Mouse (Mus musculus) embryonic facial prominence, embryonic 13.5 days (tissue): ENCODE results near the gene March1. TPM values are rescaled to one million over a fixed set of nuclear protein-coding genes. Genes with fewer than 3 reads are reported as not detected.
"Not testable (repeated sequence)": the region's sequence is repeated elsewhere in the genome, so short reads cannot be mapped to it uniquely, and the experiment has no call there.

Source experiments
- ATAC-seq: fragments of 200-750 bp; cut with Nextera tagmentation; 2 replicates; pipeline ENCODE4 v1.8.0; 2017; ENCODE audit warnings: low read depth; ENCODE audit not compliant: insufficient number of reproducible peaks, insufficient read depth, low FRiP score, low TSS enrichment
- H3K27ac ChIP-seq: fragments of 300-500 bp; sonication (generic); 2 replicates; pipeline ENCODE4 v1.5.1; 2015; ENCODE audit warnings: moderate library complexity, mild to moderate bottlenecking, inconsistent platforms
- H3K27me3 ChIP-seq: fragments of 300-500 bp; sonication (generic); 2 replicates; pipeline ENCODE4 v1.6.1; 2015; ENCODE audit warnings: mild to moderate bottlenecking, inconsistent platforms
- H3K36me3 ChIP-seq: fragments of 300-500 bp; sonication (generic); 2 replicates; pipeline ENCODE4 v1.6.1; 2015; ENCODE audit warnings: mild to moderate bottlenecking, inconsistent platforms
- H3K4me1 ChIP-seq: fragments of 300-500 bp; sonication (generic); 2 replicates; pipeline ENCODE4 v1.6.1; 2015; ENCODE audit warnings: inconsistent platforms
- H3K4me2 ChIP-seq: fragments of 300-500 bp; sonication (generic); 2 replicates; pipeline ENCODE4 v1.6.1; 2015; ENCODE audit warnings: moderate library complexity, mild to moderate bottlenecking, inconsistent platforms
- H3K4me3 ChIP-seq: fragments of 300-500 bp; sonication (generic); 2 replicates; pipeline ENCODE4 v1.5.1; 2015; ENCODE audit warnings: mild to moderate bottlenecking, inconsistent platforms
- H3K9ac ChIP-seq: fragments of 300-500 bp; sonication (generic); 2 replicates; pipeline ENCODE4 v1.6.1; 2015; ENCODE audit warnings: mild to moderate bottlenecking, inconsistent platforms
- H3K9me3 ChIP-seq: fragments of 300-500 bp; sonication (generic); 2 replicates; pipeline ENCODE4 v1.6.1; 2016; ENCODE audit warnings: inconsistent platforms
- WGBS: fragments of 180-500 bp; shearing (Covaris S2); methylation state at CpG from one replicate; pipeline ENCODE4 v1.1.7; 2015; ENCODE audit warnings: mixed read lengths; 5-methylcytosine and 5-hydroxymethylcytosine counted together
- polyA plus RNA-seq: library from polyadenylated mRNA; unstranded; fragments of >200 nt; fragmentation: Nextera tagmentation; extraction: Ambion mirVana; gene quantifications from 2 replicates; pipeline ENCODE4 v1.2.1, GENCODE M21; 2015

The March1 gene
- polyA plus RNA-seq, 1 experiment from 2014 or later, result 0.34 TPM

- no peak overlapping the region for H3K9ac ChIP-seq
- H3K4me3 ChIP-seq, result no peak overlapping the region
- H3K4me2 ChIP-seq, result no peak overlapping the region
- H3K27ac ChIP-seq, result no peak overlapping the region
- H3K4me1 ChIP-seq, result no peaks in the 10 kb centered on the region
- H3K9me3 ChIP-seq, result no peaks in the 10 kb centered on the region
- H3K27me3 ChIP-seq, result no peaks in the 10 kb centered on the region
- no peaks in the 10 kb centered on the region for H3K36me3 ChIP-seq
- no peak for ATAC-seq
Observed at GRCm38 (mm10) chr8:66397811-66398210, 780.1 kb downstream of the March1 start.

GRCm38 (mm10) chr8:66400050-66400449 is 782.4 kb downstream of the March1 start:
- ATAC-seq, result no peak
- no peaks in the 10 kb centered on the region for H3K9me3 ChIP-seq
- 56% methylated on average over 1 of the region's 1 CpGs for WGBS
- H3K4me1 ChIP-seq, result no peaks in the 10 kb centered on the region
- H3K4me2 ChIP-seq, result no peak overlapping the region
- H3K36me3 ChIP-seq, result no peaks in the 10 kb centered on the region
- H3K9ac ChIP-seq, result no peak overlapping the region
- no peak overlapping the region for H3K27ac ChIP-seq
- no peak overlapping the region for H3K4me3 ChIP-seq
- no peaks in the 10 kb centered on the region for H3K27me3 ChIP-seq

GRCm38 (mm10) chr8:66404711-66405414 is 787.2 kb downstream of the March1 start:
- ATAC-seq, result no peak
- Histone ChIP-seq H3K27me3 (no peaks in the 10 kb centered on the region), H3K4me1 (no peaks in the 10 kb centered on the region), H3K4me3 (no peak overlapping the region), H3K9me3 (no peaks in the 10 kb centered on the region), H3K9ac (no peak overlapping the region), H3K4me2 (no peak overlapping the region), H3K36me3 (no peaks in the 10 kb centered on the region), H3K27ac (no peak overlapping the region)
- WGBS, result 83% methylated on average over 2 of the region's 2 CpGs

GRCm38 (mm10) chr8:66405796-66406195 is 788.1 kb downstream of the March1 start:
- 84% methylated on average over 4 of the region's 4 CpGs for WGBS
- H3K9me3 ChIP-seq, result not testable (repeated sequence)

GRCm38 (mm10) chr8:66406596-66407361 is 789.1 kb downstream of the March1 start:
- Histone ChIP-seq H3K36me3 (no peaks in the 10 kb centered on the region), H3K27me3 (no peaks in the 10 kb centered on the region), H3K27ac (no peak overlapping the region), H3K4me3 (no peak overlapping the region), H3K4me2 (no peak overlapping the region), H3K4me1 (no peaks in the 10 kb centered on the region), H3K9me3 (no peaks in the 10 kb centered on the region), H3K9ac (no peak overlapping the region)
- 86% methylated on average over 6 of the region's 6 CpGs for WGBS
- ATAC-seq, result no peak

More at GRCm38 (mm10) chr8:66405796-66406195, 788.1 kb downstream of the March1 start:
- not testable (repeated sequence) for H3K4me3 ChIP-seq, H3K4me2 ChIP-seq, ATAC-seq, H3K27ac ChIP-seq, H3K27me3 ChIP-seq, H3K4me1 ChIP-seq, H3K36me3 ChIP-seq, H3K9ac ChIP-seq

- no peaks in the 10 kb centered on the region for H3K36me3 ChIP-seq
- H3K9ac ChIP-seq, result no peak overlapping the region
- no peak for ATAC-seq
- H3K4me1 ChIP-seq, result no peaks in the 10 kb centered on the region
- H3K4me2 ChIP-seq, result no peak overlapping the region
- no peaks in the 10 kb centered on the region for H3K9me3 ChIP-seq
- H3K4me3 ChIP-seq, result no peak overlapping the region
- no peaks in the 10 kb centered on the region for H3K27me3 ChIP-seq
- H3K27ac ChIP-seq, result no peak overlapping the region
- 76% methylated on average over 9 of the region's 9 CpGs for WGBS
Observed at GRCm38 (mm10) chr8:66410080-66410615, 792.4 kb downstream of the March1 start.

- no peaks in the 10 kb centered on the region for H3K36me3 ChIP-seq
- H3K4me3 ChIP-seq, result no peak overlapping the region
- H3K27ac ChIP-seq, result no peak overlapping the region
- no peak overlapping the region for H3K9ac ChIP-seq
- no peak for ATAC-seq
- no peaks in the 10 kb centered on the region for H3K9me3 ChIP-seq
- 45% methylated on average over 2 of the region's 2 CpGs for WGBS
- H3K27me3 ChIP-seq, result no peaks in the 10 kb centered on the region
- H3K4me2 ChIP-seq, result no peak overlapping the region
- H3K4me1 ChIP-seq, result no peaks in the 10 kb centered on the region
Observed at GRCm38 (mm10) chr8:66413101-66413500, 795.4 kb downstream of the March1 start.

GRCm38 (mm10) chr8:66415234-66415633 is 797.5 kb downstream of the March1 start:
- Histone ChIP-seq H3K4me1 (no peaks in the 10 kb centered on the region), H3K36me3 (no peaks in the 10 kb centered on the region), H3K9ac (no peak overlapping the region), H3K4me2 (no peak overlapping the region), H3K9me3 (no peaks in the 10 kb centered on the region), H3K27me3 (no peaks in the 10 kb centered on the region), H3K4me3 (no peak overlapping the region), H3K27ac (no peak overlapping the region)
- ATAC-seq, result no peak
- 85% methylated on average over 2 of the region's 2 CpGs for WGBS

- not testable (repeated sequence) for H3K9me3 ChIP-seq
Observed at GRCm38 (mm10) chr8:66417591-66417990, 799.9 kb downstream of the March1 start.

GRCm38 (mm10) chr8:66430639-66431038 is 812.9 kb downstream of the March1 start:
- H3K9ac ChIP-seq, result no peak overlapping the region
- H3K9me3 ChIP-seq, result no peaks in the 10 kb centered on the region
- no peaks in the 10 kb centered on the region for H3K27me3 ChIP-seq
- H3K4me1 ChIP-seq, result no peaks in the 10 kb centered on the region
- no peaks in the 10 kb centered on the region for H3K36me3 ChIP-seq
- no peak overlapping the region for H3K4me2 ChIP-seq
- H3K4me3 ChIP-seq, result no peak overlapping the region
- 59% methylated on average over 2 of the region's 2 CpGs for WGBS
- H3K27ac ChIP-seq, result no peak overlapping the region
- ATAC-seq, result no peak

More at GRCm38 (mm10) chr8:66417591-66417990, 799.9 kb downstream of the March1 start:
- H3K4me1 ChIP-seq, H3K4me3 ChIP-seq, H3K4me2 ChIP-seq, ATAC-seq, H3K9ac ChIP-seq, H3K27me3 ChIP-seq, H3K36me3 ChIP-seq, H3K27ac ChIP-seq: not testable (repeated sequence)
- 78% methylated on average over 4 of the region's 4 CpGs for WGBS

- no peaks in the 10 kb centered on the region for H3K4me1 ChIP-seq
- no peak overlapping the region for H3K9ac ChIP-seq
- no peak for ATAC-seq
- no peaks in the 10 kb centered on the region for H3K36me3 ChIP-seq
- H3K4me2 ChIP-seq, result no peak overlapping the region
- no peaks in the 10 kb centered on the region for H3K27me3 ChIP-seq
- no peak overlapping the region for H3K27ac ChIP-seq
- H3K4me3 ChIP-seq, result no peak overlapping the region
- H3K9me3 ChIP-seq, result no peaks in the 10 kb centered on the region
Observed at GRCm38 (mm10) chr8:66433577-66433976, 815.9 kb downstream of the March1 start.

GRCm38 (mm10) chr8:66436804-66437203 is 819.1 kb downstream of the March1 start:
- no peak for ATAC-seq
- Histone ChIP-seq H3K4me3 (no peak overlapping the region), H3K36me3 (no peaks in the 10 kb centered on the region), H3K9ac (no peak overlapping the region), H3K27ac (no peak overlapping the region), H3K4me2 (no peak overlapping the region), H3K9me3 (no peaks in the 10 kb centered on the region), H3K27me3 (no peaks in the 10 kb centered on the region), H3K4me1 (no peaks in the 10 kb centered on the region)
- WGBS, result 93% methylated on average over 1 of the region's 1 CpGs
